Mouse (Mus musculus): ENCODE results near the gene Hoxa5.

The Hoxa5 gene

DNA sequence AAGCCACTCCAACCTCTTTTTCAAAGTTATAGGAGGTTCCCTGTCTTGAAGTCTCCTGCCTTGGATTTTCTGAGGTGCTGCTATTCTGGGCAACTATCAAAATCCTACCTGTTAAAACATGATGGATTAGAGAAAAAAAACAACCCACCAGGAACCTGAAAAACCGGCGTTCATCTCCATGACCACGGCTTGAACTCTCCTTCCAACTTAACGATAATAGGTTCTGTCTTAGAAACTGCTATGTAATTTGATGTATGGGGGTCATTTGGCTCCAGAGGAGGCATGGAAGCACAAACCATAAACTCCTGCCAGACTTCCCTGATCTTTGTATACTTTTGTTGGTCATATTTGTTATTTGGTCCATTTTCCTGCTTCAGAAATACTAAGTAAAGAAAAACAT, 30.7 kb downstream of the Hoxa5 start:
- no peak for DNase-seq

DNA sequence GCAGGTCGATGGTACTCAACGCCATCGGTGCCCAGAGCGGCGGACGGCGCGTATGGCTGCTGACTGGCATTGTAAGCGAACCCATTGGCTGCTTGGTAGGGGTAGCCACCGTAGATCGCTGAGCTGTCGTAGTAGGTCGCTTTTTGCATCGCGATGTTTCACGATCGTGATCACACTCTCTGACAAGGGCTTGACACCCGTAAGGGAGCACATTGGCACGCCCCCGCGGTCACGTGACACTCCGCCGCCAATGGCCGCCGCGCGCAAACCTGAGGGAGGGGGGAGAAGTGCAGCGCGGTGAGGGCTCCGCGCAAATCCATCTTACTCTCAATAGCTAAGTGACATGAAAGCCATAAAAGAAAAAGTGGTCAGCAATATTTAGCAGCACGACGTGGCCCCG, 31.9 kb downstream of the Hoxa5 start:
- DNase-seq: peak; percentile 60

DNA sequence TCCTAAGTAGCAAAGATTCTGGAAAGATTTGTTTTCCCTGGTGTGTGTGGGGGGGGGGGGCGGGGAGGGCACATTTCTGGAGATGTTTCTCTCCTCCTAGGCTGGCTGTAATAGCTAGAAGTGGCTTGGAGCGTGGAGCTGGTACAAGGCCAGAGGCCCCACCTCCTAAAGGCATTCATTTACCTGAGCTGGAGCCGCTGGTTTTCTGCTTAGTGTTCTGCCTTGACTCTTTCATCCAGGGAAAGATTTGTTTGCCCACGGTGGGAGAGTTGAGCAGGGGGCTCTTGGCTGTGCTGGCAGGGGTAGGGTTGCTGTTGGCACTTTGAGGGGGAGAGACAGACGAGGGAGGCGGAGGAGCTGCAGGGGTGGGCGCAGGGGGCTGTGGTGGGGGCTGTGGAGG, 32.4 kb downstream of the Hoxa5 start:
- no peak for DNase-seq

DNA sequence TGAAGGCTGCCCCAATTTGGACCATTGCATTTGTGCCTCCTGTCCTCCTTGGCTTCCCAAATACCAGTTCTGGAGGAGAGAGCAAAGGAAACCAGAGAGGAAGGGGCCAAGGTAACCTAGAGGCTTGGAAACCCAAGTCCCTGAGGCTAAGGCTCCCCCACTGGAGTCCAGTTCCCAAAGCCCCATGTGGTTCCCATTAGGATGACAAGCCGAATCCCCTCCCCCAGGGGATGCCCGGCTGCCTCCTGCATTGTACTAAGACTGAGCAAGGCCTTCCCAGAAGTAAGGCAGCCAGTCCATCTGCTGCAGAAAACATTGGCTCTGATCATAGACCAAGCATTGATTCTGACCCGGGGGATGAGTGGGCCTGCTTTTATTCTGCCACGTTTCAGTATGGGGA, 33.1 kb downstream of the Hoxa5 start:
- no peak for DNase-seq

DNA sequence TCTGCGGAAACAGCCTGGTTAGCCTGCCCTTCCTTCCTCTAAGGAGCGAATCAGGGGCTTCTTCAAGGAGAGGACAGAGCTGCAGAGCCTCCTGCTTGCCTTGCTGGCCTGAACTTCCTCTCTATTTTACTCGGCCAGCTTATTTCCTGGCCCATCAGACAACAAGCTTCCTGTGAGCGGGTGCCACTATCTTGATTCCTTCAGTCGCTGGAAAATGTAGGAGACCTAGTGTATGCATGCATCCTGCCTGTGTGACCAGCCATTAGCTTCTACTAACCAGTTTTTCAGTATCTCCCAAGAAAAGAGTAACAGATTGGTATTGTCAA, 33.5 kb downstream of the Hoxa5 start:
- DNase-seq: no peak

DNA sequence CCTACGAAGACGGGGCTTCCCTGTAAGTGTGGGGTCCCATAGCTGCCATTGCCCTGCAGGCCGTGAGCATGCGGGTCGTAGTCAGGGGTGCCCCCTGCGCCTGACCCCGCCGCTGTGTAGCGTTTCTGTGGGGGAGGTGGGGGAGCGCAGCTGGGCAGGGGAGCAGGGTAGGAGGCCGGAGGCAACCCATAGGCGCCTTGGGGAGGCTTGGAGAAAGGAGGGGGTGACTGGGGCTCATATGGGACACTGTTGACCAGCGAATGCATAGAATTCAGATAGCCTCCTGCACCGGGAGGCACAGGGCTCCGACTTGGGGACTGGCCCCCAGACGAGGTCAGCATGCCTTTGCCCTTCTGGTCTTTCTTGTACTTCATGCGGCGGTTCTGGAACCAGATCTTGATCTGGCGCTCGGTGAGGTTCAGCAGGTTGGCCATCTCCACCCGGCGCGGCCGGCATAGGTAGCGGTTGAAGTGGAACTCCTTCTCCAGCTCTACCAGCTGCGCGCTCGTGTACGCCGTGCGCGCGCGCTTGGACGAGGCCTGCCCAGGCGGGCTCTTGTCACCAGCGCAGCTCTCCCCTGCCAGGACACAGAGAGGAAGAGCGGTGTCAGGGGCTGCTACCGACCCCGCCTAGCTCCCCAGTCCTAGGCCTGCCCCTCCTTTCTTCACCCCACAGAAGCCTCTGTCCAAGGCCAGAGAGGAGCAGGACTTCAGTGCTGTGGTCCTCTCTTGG, 34.1 kb downstream of the Hoxa5 start:
- DNase-seq: no peak

DNA sequence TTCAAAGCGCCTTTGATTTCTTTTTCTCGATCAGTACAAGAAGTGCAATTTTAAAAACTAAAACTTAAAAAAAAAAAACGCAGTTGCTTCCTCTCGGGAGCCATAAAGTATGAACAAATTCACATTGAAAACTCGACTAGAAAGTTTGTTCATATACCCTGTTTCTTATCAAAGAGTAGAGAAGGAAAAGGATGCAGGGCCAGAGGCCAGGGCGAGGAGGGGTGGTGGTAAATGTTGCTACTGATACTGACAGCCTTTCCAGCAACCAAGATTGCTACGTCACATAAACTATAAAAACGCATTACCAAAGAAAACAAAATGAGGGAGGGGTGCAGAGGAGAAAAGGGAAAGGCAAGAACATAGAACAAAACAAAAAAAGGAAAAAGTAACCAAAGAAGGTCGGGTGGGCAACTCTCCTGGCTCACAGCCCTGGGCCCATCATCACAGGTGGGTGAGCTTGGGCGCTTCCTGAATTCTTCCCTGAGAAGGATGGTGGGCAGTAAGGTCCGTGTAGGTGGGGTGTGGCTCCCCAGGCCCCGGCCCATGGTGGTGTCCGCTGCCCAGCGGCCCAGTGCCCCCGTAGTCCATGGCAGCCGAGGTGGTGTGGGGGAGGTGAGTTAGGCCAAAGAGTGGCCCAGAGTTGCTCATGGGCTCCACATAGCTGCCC, 34.8 kb downstream of the Hoxa5 start:
- DNase-seq: no peak

DNA sequence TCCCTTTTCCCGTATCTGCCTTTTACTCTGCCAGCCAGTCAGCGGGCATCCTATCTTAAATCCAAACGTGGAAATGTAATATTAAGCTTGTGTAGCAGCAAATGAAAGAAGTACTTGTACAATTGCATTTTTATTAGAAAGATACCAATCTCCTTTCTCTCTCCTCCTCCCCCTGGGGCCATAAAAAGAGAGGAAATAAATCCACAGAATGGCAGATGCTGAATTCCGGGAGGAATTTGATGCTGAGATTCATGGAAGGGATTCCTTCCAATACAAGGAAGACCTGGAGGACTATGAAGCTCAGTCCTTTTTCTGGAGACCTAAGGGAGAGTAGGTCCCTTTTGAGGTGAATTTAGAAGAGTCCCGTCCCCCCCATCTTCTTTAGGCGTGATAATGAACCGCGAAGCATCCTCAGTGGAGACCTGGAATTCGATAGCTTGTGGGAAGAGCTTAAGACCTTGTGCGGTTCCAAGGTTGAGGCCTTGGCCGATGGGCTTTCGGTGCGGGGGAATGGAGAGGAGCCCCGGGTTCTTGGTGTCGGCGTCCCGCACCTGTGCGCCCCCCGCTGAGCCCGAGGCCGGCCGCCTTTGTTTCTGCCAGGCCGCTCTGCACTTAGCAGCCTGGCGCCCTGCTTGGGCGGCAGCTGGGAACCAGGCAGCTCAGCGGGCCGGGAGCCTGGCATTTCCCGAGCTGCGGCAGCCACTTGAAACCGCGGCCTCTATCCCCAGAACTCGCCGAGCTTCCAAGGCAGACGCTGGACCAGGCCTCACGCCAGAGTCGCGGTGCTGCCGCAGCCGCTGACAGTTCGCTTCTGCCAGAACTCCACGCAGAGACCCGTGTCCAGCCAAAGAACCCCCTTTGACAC, 36.0 kb downstream of the Hoxa5 start:
- DNase-seq: no peak

DNA sequence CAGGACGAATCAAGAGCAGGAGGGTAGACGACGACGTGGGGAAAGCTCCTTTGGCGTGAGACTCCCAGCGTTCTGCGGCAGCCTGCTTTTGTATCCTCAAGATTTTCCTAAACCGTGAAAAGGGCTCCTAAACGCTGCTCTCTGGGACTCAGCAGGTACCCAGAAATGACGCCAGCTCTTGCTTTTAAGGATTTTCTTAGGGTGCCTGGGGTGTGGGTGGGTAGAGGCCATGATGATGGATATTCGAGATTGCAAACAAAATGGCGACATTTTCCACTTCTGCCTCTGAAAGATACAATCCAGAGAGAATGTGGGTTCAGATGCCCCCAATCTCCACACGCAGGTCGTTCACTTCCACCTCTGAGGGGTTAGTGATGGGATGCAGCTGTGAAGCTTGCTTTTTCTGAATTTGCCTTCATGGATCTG, 36.6 kb downstream of the Hoxa5 start:
- DNase-seq: no peak

DNA sequence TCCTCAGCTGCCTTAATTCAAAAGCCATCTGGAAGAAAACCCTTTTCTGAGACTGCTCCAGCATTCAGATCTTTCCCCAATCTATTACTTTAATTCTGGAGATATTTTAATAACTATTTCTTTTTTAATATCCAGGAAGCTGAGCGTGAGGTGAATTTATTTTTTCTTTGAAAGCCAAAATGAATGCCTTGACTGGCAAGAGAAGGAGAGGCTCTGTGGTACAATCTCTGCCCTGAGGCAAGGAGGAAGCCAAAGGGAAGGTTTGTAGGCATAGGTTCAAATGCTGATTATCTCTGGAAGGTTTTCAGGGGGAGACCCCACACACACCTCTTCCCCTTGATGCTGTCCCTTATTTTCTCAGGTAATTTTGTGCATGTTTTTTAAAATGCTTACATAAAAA, 37.2 kb downstream of the Hoxa5 start:
- DNase-seq: no peak

DNA sequence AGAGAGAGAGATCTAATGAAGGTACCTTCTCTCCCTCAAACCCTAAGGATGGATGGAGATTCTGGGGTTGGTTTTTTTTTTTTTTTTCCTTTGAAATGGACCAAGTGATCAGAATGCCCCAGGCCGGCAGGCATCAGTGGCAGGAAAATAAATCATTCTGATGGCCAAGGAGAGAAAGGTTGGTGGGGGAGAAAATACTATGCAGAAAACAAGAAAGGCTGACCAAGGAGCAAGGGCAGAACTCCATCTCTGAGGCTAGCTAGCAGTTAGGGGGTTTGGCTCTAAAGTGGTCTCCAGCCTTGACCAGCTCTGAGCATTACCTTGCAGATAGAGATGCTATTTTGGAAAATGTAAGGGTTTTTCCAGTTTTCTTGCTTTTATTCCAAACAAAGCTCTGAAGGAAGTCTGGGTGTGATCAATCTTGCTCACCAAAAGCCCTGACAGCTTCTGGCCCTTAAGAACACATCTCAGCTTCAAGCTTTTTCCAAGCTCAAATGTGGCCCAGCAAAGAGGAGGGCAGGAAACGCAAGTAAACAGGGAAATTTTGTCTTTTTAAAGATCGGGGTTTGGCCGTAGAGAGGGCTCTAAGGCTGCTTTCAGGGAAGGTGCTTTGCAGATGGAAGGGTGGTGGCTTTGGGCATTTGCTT, 37.8 kb downstream of the Hoxa5 start:
- DNase-seq: no peak

DNA sequence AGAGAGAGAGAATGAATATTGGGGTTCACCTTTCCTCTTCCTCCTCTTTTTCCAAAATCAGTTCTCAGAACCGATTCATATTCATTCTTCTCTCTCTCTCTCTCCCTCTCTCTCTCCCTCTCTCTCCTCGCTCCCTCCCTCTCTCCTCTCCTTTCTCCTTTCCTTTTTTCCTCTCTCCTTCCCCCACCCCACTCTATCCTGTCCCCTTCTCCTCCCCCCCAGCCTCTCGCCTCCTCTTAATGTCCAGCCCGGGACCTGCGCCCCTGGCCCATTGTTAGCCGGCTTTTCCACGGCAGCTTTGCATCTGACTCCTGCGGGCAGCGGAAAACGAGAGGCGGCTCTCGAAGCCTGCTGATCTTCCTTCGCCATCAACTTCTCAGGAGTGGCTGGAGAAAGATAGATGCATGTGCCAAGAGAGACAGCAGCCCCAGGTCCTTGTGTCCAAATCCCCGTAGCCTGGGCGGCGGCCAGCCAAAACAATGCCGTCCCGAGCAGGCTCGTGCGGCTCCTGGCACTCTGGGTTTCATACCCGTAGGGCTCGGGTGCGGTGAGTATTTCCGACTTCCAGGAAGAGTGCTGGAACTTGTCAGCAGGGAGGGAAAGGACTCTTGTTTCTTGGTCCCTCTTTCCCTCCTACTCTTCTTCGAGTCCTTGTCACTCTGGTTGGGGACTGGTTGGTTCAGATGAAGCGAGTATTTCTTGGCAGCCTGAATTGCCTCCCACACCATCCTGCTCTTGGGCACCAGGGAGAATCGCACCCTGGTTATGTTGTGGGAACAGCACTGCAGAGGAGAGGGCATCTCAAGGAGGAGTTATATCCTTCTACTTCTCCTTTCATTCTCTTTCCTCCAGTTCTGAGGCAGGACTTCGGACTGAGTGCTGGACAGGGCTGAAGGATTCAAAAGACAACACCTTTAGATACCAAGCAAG, 38.7 kb downstream of the Hoxa5 start:
- DNase-seq: no peak

DNA sequence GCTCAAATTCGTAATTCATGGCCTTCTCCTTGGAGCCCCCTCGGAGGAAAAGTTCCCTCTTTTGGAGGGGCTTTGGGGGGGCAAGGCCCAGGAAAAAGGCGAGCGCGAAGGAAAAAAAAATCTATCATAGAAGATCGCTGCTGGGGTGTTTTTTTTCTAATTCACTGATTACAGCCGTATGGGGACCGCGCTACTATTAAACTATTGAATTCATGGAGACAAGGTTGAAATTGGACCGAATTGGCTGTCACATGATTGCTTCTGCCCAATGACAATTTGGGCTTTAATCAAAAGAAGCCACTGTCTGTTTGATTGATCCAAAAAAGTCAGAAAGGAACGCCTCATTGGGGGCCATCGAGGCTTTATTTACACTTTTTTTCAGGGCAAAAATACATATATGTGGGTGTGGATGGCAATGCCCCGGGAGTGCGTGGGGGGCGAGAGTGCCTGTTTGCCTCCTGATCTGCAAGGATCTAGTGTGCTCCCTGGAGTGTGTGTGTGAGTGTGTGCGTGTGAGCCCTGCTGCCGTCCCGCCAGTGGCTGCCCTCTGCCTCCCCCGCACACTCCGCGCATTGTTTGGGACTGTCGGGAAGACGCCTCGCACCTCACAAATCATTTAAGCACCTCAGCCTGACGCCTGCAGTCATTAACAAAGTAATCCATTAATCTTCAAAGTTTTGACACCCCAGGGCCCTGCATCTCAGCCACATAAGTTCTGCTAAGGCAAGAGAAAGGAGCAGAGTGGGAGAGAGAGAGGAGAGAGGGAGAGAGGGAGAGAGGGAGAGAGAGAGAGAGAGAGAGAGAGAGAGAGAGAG, 39.6 kb downstream of the Hoxa5 start, which contains the start of gene Hoxa2:
Gene Hoxa2 (minus strand): TSS at position 206 of the 815 bp plus-strand sequence.
- DNase-seq: no peak

DNA sequence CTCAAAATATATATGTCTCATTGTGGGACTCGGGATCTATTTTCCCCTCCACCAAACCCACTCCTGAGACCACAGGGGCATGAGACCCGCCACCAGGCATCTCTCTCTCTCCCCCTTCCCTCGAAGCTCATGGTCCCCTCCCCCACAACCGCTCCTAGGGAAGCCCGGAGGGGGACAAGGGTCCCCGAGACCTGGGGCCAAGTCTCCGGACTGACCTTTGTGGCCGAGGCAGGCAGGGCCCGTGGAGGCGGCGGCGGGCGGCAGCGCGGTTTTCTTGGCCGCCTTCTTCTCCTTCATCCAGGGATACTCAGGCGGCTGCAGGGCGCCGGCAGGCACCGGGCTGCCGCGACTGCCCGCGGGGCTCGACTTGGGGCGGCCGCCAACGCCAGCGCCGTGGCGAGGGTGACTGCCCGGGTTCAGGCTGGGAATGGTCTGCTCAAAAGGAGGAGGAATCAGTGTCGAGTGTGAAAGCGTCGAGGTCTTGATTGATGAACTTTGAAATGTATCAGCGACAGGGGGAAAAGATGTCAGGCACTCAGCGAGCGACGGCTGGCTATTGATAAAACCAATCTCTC, 40.2 kb downstream of the Hoxa5 start:
- DNase-seq: no peak

DNA sequence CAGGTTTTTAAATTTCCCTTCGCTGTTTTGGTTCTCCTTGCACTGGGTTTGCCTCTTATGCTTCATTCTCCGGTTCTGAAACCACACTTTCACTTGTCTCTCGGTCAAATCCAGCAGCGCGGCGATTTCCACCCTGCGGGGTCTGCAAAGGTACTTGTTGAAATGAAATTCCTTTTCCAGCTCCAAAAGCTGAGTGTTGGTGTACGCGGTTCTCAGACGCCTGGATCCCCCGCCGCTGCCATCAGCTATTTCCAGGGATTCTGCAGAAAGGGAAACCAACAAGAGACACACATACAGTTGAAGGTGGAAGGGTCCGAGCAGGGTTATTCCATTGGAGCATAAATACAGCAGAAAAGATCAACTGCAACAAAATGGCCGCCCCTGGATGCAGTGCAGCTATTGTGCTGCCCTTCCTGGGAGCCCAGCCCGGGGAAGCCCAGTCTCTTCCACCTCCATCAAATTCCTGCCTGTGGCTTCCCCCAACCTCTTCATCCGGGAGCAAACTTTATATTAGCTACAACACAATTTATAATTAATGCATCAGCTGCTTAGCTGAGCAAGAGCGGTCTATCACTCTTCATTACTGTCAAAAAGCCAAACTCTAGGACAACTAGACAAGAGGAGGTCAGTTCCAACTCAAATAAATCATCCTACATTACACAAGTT, 40.9 kb downstream of the Hoxa5 start:
- no peak for DNase-seq

DNA sequence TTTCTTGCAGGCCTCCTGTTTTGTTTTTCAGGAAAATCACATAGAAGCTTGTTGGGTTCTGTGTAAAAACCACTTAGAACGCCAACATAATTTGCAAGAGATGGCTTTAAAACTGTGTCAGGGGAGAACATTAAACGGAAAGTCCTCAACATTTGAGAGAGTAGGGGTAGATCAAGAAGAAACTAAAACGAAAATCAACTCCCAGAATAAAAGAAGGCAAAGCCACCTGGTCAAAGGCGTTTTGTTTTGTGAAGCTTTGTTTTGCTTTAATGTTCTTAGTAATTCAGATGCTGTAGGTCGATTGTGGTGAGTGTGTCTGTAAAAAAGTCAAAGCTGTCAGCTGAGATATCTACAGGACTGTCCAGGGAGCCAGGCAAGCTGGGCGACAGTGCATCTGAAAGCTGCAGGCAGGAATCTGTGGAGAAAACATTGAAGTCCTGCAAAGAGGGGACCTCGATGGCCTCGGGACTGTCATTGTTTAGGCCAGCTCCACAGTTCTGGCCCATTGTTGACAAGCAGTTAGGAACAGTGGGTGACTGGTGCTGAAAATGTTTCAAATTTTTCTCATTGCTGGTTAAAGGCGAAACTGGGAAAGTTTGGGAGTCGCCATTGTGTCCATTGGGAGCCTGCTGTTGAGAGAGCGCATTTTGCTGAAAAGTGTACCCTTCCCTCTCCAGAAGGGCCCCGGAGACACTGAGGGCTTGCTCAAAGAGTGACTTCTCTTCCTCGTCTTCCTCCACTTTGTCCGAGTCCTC, 41.6 kb downstream of the Hoxa5 start:
- no peak for DNase-seq

DNA sequence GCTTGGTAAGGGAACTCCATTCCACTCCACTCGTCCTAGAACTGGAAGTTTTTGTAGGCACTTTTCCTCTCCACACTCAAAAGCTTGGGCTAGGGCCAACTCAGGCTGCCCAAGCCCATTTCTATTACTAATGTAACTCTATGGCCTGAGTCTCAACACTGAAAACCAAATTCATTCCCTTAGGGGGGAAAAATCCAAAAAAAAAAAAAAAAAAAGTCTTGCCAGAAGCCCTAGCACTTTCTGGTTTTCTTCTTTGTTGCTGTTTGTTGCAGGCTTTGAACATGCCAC, 42.4 kb downstream of the Hoxa5 start:
- no peak for DNase-seq

DNA sequence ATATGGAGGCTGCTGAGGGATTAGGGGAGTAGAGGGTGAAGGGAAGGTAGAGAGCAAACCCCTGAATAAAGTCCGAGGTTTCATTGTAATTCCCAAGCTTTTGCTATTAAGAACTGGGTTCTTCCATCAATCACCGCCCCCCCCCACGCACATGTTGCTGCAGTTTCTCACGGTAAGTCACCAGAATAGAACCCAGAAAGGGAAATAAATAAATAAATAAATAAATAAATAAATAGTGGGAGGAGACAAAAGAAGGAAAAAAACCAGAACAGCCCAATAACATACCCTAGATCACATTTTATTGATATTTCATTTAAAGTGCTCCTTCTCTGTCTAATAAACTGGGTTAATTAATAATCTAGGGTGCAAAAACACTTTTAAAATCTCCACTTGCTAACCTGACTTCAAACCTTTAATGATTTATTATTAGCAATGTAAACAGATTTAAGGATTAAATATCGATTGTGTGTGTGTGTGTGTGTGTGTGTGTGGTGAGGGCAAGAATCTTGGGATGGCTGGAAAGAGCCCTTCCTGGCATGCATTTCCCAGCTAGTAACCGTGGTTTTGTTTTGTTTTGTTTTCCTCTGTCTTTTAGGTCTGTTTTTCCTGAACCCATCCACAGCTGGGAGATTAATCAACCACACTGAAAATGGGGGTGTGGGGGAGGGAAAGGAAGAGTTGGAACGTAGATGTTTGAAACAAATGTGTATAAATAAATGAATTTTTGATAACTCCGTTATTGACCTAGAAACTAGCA, 42.9 kb downstream of the Hoxa5 start:
- DNase-seq: no peak
